In the genomic region with DNA sequence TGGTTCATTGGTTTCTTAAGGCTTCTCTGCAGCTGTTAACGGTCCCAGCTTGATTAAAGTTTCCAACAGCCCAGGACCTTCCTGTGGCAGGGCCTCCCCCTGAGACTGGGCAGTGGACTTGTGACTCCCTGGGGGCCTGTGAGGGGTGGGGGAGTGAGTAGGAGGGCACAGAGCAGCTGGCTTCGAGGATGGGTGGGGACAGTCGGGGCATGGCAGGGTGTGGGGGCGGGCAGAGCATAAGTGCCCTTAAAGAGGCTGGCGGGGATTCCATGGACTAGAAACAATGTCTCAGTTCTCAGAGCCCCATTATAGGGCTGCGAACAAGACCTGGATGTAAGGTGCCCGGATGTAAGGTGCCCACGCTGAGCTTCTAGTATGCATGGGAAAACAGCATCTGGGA, we compare ENCODE assay signal across 23 mouse cellular contexts. TPM values are rescaled to one million over a fixed set of nuclear protein-coding genes. Genes with fewer than 3 reads are reported as not detected.
DNase-seq lines count a peak whose midpoint lies in the region; ATAC-seq and TF ChIP-seq lines count a peak whose summit lies in the region.
"Had no signal": no experiment of that assay in that cellular context is flagged by ENCODE, and none has a peak within 500 bp of the region (broad histone marks: within the 10 kb centered on the region; RNA-seq: fewer than 3 reads in every experiment).

No protein-coding gene starts in this region.

- no peak for TF ChIP-seq POLR2A in thymus, adult 2 months (IDR thresholded peaks at IDR 0.05; ENCODE audit: control insufficient read depth, extremely low read depth, insufficient read depth, low read length, poor library complexity)

- no peak overlapping the region for H3K9ac ChIP-seq in kidney, embryonic 14.5 days (ENCODE audit: low read depth, low read length)
- H3K9ac ChIP-seq: limb, embryonic 12.5 days; midbrain, embryonic 13.5 days; neural tube, embryonic 13.5 days; stomach, embryonic 15.5 days had no signal

- no peaks in the 10 kb centered on the region for H3K9me3 ChIP-seq in kidney, embryonic 14.5 days (ENCODE audit: control insufficient read depth, low read length)
- H3K9me3 ChIP-seq: limb, embryonic 12.5 days; midbrain, embryonic 13.5 days; neural tube, embryonic 13.5 days; stomach, embryonic 15.5 days had no signal

- no peak overlapping the region for H3K4me3 ChIP-seq in kidney, embryonic 14.5 days (ENCODE audit: low read length)
- no peak overlapping the region for H3K4me3 ChIP-seq in thymus, adult 2 months (ENCODE audit: control insufficient read depth, insufficient read depth, low read length)
- H3K4me3 ChIP-seq: erythroblast, embryonic 14.5 days; left cerebral cortex, adult 2 months; limb, embryonic 12.5 days; midbrain, embryonic 13.5 days; neural tube, embryonic 13.5 days; stomach, embryonic 15.5 days had no signal

- no peaks in the 10 kb centered on the region for H3K36me3 ChIP-seq in kidney, embryonic 14.5 days (ENCODE audit: control insufficient read depth, insufficient read depth, low read length)
- H3K36me3 ChIP-seq in thymus, adult 2 months (ENCODE audit: control insufficient read depth, insufficient read depth, low read length), result no peaks in the 10 kb centered on the region
- 0 out of 2 replicates have a peak, but pooled peaks cover 1% of the 10 kb centered on the region for H3K36me3 ChIP-seq in splenic B cell, adult 2 months (ENCODE audit: control insufficient read depth, insufficient read depth, low read length, poor library complexity, severe bottlenecking)
- H3K36me3 ChIP-seq: limb, embryonic 12.5 days; midbrain, embryonic 13.5 days; neural tube, embryonic 13.5 days; stomach, embryonic 15.5 days had no signal

- intact Hi-C loops in gastrocnemius, postnatal 14 days (cut with DNase I; ENCODE audit: low total_unique reads), result no loop called here

- H3K27me3 ChIP-seq in kidney, embryonic 14.5 days (ENCODE audit: control insufficient read depth, insufficient read depth, low read length), result peaks cover 20% of the 10 kb centered on the region; the same call in 1 of the 2 replicates
- no peaks in the 10 kb centered on the region for H3K27me3 ChIP-seq in thymus, adult 2 months (ENCODE audit: control insufficient read depth, insufficient read depth, low read length)
- H3K27me3 ChIP-seq in splenic B cell, adult 2 months (ENCODE audit: control insufficient read depth, insufficient read depth, low read length, poor library complexity, severe bottlenecking), result no peaks in the 10 kb centered on the region
- H3K27me3 ChIP-seq: Patski had no signal

- peak; percentile 36; the same call in 1 of the 2 replicates for ATAC-seq in kidney, embryonic 14.5 days (ENCODE audit: low FRiP score, low TSS enrichment)
- ATAC-seq: hindbrain, postnatal 0 days; midbrain, embryonic 13.5 days; Patski had no signal

- peaks cover 16% of the 10 kb centered on the region for H3K4me1 ChIP-seq in kidney, embryonic 14.5 days (ENCODE audit: control insufficient read depth, insufficient read depth, low read length)
- H3K4me1 ChIP-seq in thymus, adult 2 months (replicated peaks; ENCODE audit: control insufficient read depth, insufficient read depth, low read length), result peaks cover 50% of the 10 kb centered on the region

- no peak for DNase-seq in kidney, postnatal 36 days
- DNase-seq in thymus, adult 2 months, result no peak
- DNase-seq in thymus, adult 18-20 months, result no peak
- peak; percentile 62 for DNase-seq in induced T-regulatory cell, adult 2 months (ENCODE audit: low read depth)
- DNase-seq in splenic B cell, adult 2 months (ENCODE audit: low read depth, low spot score), result peak; percentile 78
- no peak for DNase-seq in layer of hippocampus, postnatal 36 days
- DNase-seq in gastrocnemius, postnatal 14 days, result no peak
- DNase-seq: cerebellum, adult 9-11 months; heart, adult 18-20 months; right cerebral cortex, adult 18-20 months had no signal

- no peak overlapping the region for H3K27ac ChIP-seq in kidney, embryonic 14.5 days (ENCODE audit: low read depth, low read length)
- peak overlapping the region; percentile 35 for H3K27ac ChIP-seq in thymus, adult 2 months (ENCODE audit: control insufficient read depth, insufficient read depth, low read length)
- H3K27ac ChIP-seq: hindbrain, postnatal 0 days; left cerebral cortex, adult 2 months; limb, embryonic 12.5 days; macrophage; midbrain, embryonic 13.5 days; neural tube, embryonic 13.5 days; stomach, embryonic 15.5 days had no signal

- H3K4me2 ChIP-seq in kidney, embryonic 14.5 days (replicated peaks; ENCODE audit: low read depth, low read length), result no peak overlapping the region
- H3K4me2 ChIP-seq: limb, embryonic 12.5 days; midbrain, embryonic 13.5 days; neural tube, embryonic 13.5 days; stomach, embryonic 15.5 days had no signal

- 16% methylated on average over 8 of the region's 8 CpGs for WGBS in kidney, embryonic 14.5 days
- WGBS in thymus, adult 2 months, result 7% methylated on average over 8 of the region's 8 CpGs

- TF ChIP-seq CTCF in thymus, adult 2 months (IDR thresholded peaks at IDR 0.05; ENCODE audit: borderline replicate concordance, control insufficient read depth, extremely low read depth, insufficient read depth, low read length, poor library complexity), result no peak

RNA-seq across cellular contexts. Expression of gene Cd72, which starts 2.7 kb away (rescaled TPM):
- 5.1 and 5.2 TPM in 2 replicates for polyA plus RNA-seq in kidney, embryonic 14.5 days (2014; fragmentation: Nextera tagmentation; extraction: Ambion mirVana)
- polyA plus RNA-seq in thymus, adult 2 months (2012; rRNA removed), result 9.8 and 10.8 TPM in 2 replicates
- total RNA-seq in layer of hippocampus, postnatal 36 days (2021), result not detected
- not detected for total RNA-seq in gastrocnemius, postnatal 14 days (2021)
- total RNA-seq: hindbrain, postnatal 0 days had no signal

RNA-seq across cellular contexts. Expression of gene Tesk1, which starts 15.4 kb away (rescaled TPM):
- polyA plus RNA-seq in kidney, embryonic 14.5 days (2014; fragmentation: Nextera tagmentation; extraction: Ambion mirVana), result 11.4 and 14.9 TPM in 2 replicates
- polyA plus RNA-seq in thymus, adult 2 months (2012; rRNA removed), result 66.6 and 67.5 TPM in 2 replicates
- 10 to 100 TPM; 76.2 to 76.3 TPM for total RNA-seq in layer of hippocampus, postnatal 36 days (2021)
- total RNA-seq in gastrocnemius, postnatal 14 days (2021), result 10 to 100 TPM; 25.2 to 28.0 TPM

RNA-seq across cellular contexts. Expression of gene Sit1, which starts 26.4 kb away (rescaled TPM):
- not detected in 2 replicates for polyA plus RNA-seq in kidney, embryonic 14.5 days (2014; fragmentation: Nextera tagmentation; extraction: Ambion mirVana)
- polyA plus RNA-seq in thymus, adult 2 months (2012; rRNA removed), result 187 and 239 TPM in 2 replicates
- total RNA-seq in layer of hippocampus, postnatal 36 days (2021), result not detected
- total RNA-seq in gastrocnemius, postnatal 14 days (2021), result not detected
- total RNA-seq: heart, postnatal 25 days; hindbrain, postnatal 0 days; left cerebral cortex, adult 2 months had no signal
- polyA plus RNA-seq: brain, embryonic 14.5 days; erythroblast, embryonic 14.5 days; hindbrain, postnatal 0 days; limb, embryonic 12.5 days; macrophage; midbrain, embryonic 13.5 days; neural tube, embryonic 13.5 days; Patski; stomach, embryonic 15.5 days had no signal

RNA-seq across cellular contexts. Expression of gene Fam166b, which starts 28.2 kb away (rescaled TPM):
- 0.24 and 0.38 TPM in 2 replicates for polyA plus RNA-seq in kidney, embryonic 14.5 days (2014; fragmentation: Nextera tagmentation; extraction: Ambion mirVana)
- 0.22 and 0.42 TPM in 2 replicates for polyA plus RNA-seq in thymus, adult 2 months (2012; rRNA removed)
- total RNA-seq in layer of hippocampus, postnatal 36 days (2021), result 1 to 10 TPM in 1 of 2 experiments, under 1 TPM in 1; 0.72 to 2.6 TPM
- not detected for total RNA-seq in gastrocnemius, postnatal 14 days (2021)
- total RNA-seq: heart, postnatal 25 days had no signal
- polyA plus RNA-seq: limb, embryonic 12.5 days; liver, embryonic 16.5 days; macrophage had no signal

RNA-seq across cellular contexts. Expression of gene Ccdc107, which starts 35.6 kb away (rescaled TPM):
- polyA plus RNA-seq in kidney, embryonic 14.5 days (2014; fragmentation: Nextera tagmentation; extraction: Ambion mirVana), result 59.4 and 72.2 TPM in 2 replicates
- polyA plus RNA-seq in thymus, adult 2 months (2012; rRNA removed), result 330 and 367 TPM in 2 replicates
- total RNA-seq in layer of hippocampus, postnatal 36 days (2021), result 10 to 100 TPM; 25.0 to 26.0 TPM
- total RNA-seq in gastrocnemius, postnatal 14 days (2021), result 10 to 100 TPM; 25.7 to 25.9 TPM

Comparison
In these comparisons a context has a peak if more than half of its experiments do, and no peak if none do; other contexts are left out.
1. DNase-seq: peak in induced T-regulatory cell, adult 2 months (single experiment) and splenic B cell, adult 2 months (single experiment); none in kidney, postnatal 36 days (0 of 2), thymus, adult 2 months (single experiment), thymus, adult 18-20 months (0 of 2), layer of hippocampus, postnatal 36 days (0 of 2) and gastrocnemius, postnatal 14 days (single experiment).